Mouse (Mus musculus) CD4-positive, CD25-positive, alpha-beta regulatory T cell, adult 4 months (primary cell): Measurements from ENCODE around the gene Tspan5. TPM values are rescaled to one million over a fixed set of nuclear protein-coding genes. Genes with fewer than 3 reads are reported as not detected.

Experiments used
- ATAC-seq: one replicate; pipeline ENCODE4 v1.8.0; 2017
- polyA plus RNA-seq, 2 experiments: library from polyadenylated mRNA; unstranded; fragments of 100-300 nt; shearing (Covaris generic); gene quantifications; one replicate each; pipeline ENCODE4 v1.2.1; 2017

The Tspan5 gene
- polyA plus RNA-seq, 2 experiments from 2014 or later, result 4.3 to 4.5 TPM

DNA sequence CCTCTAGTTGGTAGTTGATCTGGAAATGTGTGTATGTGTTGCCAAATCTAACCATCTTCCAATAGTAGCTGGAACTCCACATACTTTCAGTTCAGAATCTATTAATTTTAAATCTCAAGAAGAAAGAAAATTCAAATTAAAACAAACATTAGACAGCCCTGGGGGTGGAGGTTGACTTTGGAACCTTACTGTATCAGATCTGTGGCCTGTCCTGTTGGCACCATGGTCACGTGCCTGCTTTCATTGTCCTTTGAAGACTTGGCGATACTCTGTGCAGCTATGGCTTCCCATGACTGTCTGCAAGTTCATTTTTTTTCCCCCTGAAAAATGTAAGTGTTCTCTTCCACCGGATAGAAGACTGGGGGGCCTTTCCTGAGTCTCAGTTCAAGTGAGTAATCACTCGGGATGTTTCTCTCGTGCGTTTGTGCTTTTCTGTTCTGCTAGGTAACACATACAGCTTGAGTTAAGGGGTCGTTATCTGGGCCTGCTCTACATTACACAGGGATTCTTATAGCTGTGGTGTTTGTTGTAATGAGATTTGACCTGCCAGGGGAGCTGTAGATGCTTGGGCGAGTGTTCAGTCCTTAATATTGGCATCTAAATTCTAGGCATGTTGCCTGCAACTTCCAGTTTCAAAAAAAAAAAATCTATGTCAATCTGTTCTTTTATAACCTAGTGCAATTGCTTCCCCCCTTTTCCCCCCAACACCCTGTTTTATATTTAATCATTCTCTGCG is 32.0 kb downstream of the Tspan5 start:
- ATAC-seq, result no peak

DNA sequence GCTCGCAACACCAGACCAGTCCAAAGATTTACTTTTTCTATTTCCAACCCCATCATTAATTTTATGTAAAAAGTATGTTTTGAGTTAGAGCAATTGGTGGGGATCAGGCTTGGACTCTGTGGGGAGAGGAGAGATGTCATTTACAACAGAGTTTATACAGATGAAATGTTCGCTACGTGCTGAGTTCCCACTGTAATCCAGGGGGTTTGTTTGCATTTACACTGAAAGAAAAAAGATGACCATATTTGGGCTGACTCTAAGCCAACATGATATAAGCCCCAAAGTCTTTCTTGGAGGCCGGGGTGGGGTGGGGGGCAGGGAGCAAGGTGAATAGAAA is 32.6 kb downstream of the Tspan5 start:
- no peak for ATAC-seq

DNA sequence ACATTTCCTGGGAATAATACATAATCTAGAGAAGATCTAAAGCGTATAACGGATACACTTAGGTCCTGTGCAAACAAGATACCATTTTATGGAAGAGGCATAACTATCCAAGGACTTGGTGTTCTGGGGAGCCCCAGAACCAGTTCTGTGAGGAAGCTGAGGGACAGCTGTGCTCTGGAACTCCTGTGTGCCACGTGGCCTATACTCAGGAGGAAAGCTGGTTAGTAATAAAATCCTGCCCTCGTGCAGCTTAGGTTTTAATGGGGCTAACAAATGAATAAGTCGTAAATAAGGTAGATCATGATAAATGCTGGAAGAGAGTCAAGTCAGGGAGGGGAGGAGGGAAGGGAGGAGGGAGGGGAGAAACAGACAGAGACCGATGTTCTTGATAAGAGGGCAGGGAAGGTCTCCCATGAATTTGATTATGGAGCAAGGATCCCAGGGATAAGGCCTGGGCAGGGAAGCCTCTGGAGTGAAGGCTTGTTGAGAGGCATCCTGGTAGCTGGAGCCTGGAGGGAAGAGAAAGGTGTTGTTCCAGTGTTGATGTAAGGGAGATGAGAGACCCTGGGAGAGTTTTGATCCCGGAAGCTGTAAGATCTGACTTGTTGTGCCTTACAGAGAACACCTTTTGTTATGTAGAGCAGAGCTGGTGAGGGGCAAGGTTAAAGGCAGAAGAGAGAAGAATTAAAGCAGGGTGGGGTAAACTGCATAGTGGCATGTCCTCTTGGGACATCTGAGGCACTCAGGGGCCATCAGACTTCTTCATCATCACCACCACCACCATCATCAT is 34.1 kb downstream of the Tspan5 start:
- ATAC-seq, result no peak

DNA sequence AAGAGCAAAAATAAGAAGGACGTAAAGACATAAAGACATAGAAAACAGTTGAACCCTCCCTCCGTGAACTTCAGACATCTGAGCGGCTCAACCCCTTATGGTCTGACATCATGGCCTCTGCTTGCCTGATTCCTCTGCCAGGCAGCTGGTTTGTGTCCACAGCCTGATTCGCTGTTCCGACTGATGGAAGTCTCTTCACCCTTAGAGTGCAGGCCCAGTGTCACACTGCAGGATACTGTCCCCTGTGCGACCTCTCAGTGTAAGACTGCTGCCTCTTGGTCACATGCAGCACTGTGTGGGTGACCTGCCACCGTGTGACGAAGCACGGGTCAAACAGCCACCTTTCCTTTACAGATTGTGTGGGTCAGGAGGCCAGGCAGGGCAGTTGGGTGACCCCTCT is 39.5 kb downstream of the Tspan5 start:
- ATAC-seq, result no peak

DNA sequence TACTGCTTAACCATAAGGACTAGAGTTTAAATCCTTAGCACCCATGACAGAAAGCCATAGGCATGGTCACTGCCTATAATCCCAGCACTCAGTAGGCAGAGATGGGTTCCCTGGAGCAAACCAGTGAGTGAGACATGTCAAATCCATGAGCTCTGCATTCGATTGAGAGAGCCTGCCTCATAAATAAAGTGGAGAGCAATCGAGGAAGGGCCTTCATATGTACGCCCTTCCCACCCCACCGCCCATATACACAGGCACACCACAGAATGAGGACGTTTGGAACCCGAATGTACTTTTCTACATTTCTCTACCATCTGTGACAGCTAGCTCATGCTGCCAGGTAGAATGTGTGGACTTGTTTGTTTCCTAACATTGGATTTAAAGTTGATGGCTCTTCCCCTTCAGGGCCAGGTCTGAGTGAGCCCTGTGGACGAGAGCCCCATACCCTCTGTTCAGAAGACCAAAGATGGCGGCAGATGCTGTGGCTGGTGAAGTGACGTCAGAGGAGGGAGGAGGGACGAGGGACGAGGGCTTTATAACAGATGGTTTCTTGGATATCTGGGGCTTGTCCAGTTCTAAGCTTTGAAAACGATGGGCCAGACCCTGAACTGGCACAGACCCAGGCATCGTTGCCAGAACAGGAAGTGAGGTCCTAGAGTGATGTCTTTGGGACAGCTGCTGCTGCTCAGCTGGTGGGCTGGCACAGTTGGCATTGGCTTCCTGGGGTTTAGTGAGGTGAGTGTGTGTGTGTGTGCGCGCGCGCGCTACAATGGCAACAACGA is 42.1 kb downstream of the Tspan5 start:
- no peak for ATAC-seq

DNA sequence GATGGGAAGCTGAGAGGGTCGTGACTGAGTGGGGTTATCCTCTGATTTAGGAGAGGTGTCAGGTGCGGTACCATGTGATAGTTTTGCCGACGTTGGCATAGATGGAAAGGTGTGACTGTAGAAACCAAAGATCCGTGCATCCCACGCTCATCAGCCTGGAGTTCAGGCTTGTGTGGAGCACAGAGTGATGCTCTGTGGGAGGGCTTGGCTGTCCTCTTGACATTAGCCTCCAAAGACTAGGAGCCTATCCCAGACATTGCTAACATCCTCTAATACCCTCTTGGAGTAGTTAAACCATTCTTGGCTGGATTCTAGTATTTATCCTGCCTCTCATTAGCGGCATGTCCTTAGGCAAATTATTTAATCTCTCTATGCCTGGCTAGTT is 42.6 kb downstream of the Tspan5 start:
- ATAC-seq, result no peak

DNA sequence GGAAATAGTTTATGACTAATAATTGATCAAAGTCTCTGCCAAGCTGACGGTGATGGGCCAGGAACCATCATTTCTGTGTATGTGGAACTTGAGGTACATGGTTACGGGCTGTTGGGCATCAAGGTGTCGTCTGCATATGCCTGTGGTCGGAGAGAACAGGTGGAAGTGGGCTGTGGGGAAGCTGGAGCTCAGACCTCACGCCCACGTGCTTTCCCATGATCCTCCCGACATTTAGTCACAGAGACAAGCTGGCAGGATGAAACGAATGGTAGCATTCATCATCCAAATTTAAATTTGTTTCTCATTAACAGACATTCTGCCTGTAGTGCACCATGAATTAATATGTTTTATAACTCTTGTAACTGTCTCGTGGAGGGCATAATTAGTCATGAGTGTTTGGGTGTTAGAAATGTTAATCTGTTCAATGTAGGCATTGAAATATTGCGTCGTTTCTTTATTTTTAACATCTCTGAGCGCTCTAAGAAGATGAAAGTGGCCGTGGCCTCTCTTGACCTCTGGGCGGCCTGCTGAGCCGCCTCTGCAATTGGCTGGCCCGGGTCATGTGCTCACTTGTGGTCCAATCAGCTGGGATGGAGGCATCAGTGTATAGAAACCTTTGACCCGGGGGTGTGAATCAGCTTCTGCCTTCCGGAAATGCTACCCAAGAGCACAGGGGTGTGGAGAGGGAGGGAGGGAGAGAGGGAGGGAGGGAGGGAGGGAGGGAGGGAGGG is 45.9 kb downstream of the Tspan5 start:
- ATAC-seq, result no peak

DNA sequence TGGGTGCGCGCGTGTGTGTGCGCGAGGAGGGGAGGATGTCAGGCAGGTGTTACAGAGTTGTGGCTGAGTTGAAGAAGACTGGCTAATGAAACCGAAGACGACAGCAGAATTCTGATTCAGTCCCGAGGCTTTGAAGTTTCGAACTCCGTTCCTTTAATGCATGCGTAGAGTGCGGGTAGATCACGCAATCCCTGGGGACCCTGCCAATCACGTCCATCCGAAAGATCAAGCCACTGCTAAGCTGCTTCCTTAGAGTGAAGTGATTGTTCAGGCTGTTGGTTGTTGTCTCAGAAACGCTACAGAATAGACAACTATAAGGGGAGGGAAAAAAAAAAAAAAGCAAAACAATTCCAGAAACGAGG is 46.5 kb downstream of the Tspan5 start:
- no peak for ATAC-seq

DNA sequence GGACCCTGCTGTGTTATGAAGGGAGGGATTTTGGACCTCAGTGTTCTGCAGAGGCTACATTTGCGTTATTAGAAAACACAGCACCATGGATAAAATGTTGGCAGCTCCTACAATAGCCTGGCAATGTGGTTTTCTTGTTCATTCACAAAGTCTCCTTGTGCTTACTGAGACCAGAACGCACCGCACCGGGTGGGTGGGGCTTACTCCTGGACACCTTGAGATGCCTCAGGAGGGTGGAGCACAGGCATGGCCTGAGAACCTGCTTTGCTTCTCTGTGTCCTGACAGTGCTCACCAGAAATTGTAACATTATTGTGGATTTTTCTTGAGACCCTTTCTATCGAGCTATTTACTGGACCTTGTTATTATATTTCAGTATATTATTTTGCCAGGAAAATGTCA is 47.3 kb downstream of the Tspan5 start:
- ATAC-seq, result no peak

DNA sequence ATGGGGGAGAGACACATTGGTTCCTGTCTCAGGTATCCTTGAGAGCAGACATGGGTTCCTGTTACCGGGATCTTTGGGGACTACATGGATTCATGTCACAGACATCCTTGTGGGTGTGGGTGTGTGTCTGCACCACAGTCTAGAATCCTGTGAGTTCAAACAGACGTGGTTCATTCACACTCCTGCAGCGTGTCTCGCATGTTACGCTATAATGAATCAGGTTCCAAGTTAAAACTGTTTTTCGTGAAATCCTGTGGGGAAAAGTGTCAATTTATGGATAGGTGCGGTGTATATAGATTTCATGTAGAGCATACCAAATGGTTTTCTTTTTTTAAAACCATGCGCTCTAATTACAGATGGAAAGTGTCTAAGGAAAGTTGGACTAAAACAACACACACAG is 52.5 kb downstream of the Tspan5 start:
- no peak for ATAC-seq

DNA sequence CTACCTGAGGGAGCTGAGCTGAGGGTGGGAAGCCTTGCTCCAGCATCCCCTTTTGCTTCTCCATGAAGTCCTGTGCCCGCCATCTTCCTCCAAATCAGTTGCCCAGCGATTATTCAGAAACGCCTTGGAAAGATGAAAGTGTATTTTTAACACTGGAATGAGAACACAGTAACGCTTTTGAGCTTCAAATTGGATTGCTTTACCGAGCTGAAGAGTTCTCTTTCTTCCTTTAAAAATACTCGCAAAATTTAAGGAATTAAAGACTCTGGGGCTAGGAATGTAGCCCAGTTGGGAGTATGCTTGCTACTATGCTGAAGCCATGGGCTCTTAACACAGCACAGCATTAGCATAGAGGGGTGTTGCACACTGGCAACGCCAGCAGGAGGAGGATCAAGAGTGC is 54.0 kb downstream of the Tspan5 start:
- ATAC-seq, result no peak

DNA sequence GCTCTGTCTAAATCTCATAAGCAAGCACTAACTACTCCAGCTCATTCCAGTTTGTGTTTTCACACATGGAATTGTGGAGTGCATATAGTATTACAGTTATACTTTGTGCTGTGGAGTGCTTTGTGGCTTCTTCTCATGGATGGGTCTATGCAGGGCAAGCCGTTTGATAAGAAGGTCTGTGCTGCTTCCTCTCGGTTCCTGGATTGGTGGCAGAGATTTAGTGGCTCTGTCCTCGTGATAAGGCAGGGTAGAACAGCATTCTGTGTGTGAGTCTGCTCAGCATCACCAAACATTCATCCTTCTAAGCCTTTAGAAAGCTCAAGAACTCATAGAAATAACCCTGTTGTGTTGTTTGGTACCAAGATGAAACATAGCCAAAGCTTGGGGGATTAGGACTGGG is 54.6 kb downstream of the Tspan5 start:
- no peak for ATAC-seq

DNA sequence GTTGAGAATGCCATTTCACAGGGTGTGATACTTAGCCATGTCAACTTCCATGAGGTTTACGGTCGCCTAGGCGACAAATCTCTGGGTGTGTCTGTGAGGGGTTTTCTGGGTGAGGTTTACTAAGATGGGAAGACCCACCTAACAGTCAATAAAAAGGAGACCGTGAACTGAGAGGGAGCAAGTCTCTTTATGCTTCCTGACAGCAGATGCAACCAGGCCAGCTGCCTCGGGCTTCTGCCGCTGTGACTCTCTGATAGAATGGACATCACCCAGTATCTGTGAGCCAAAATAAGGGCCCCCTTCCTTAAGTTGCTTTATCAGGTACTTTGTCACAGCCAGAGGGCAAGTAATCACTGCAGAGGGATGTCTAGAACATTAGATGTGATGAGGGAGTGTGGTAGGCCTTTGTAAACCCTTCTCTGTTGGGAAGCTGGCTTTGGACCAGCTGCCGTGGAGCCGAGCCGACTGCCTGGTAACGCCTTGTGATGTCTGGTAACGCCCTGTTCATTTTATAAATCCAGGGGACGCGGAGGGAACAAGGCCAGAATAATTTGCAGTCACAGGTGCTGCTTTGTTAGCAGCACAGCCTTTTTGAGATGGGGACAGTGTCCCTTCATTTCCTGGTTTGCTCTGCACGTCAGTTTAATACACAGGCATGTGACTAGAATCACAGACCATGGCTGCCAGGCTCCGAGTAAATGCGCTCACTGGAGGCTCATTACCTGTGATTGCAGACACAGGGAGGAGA is 58.8 kb downstream of the Tspan5 start:
- no peak for ATAC-seq

DNA sequence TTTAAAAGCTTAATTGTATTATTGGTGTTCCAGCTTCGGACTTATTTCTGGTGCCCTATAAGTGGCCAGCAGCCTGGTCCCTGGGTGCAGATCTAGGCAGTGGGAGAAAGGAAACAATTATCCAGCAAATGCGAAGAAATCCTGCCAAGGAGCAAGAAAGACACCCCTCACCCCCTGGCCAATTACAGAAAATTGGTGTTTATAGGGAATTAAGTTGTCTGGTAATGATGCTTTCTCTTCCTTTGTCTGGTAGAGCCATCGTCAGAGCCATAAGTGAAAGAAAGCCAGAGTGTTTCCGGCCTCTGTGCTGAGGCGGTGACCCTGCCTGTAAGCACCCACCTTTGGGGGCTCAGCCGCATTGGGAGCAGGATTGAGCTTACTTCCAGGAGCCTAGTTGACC is 59.7 kb downstream of the Tspan5 start:
- ATAC-seq, result no peak

DNA sequence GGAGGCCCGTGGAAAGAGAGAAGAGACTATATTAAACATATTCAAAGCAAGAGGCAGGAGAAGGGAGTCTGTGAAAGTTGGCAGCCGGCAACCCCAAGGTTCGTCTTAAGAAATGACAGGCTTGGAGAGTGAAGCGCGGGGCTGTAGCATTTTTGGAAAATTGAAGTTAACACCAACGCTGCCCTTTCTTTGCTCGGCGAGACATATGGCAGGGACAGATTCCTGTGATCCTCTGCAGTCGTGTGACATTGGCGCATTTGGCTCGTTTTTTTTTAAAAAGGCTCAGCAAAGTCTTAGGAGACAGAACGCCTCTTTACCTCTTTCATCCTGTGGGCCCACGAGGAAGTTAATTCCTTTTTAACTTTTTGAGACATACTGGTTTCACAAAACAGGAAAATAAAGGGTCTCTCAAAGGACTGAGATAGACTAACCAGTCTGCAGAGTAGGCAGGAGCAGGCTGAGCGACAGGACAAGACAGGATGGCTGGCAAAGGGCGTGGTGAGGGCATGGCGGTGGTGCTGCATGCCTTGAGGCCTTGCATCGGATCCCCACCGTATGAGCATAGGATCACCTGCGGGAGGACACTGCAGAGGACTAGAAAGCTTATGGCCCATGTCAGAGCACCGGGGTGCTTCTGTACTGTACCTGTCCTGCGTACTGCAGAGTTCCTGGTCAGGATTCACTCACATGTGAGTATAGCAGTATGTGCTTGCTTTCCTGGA is 60.9 kb downstream of the Tspan5 start:
- ATAC-seq, result no peak

DNA sequence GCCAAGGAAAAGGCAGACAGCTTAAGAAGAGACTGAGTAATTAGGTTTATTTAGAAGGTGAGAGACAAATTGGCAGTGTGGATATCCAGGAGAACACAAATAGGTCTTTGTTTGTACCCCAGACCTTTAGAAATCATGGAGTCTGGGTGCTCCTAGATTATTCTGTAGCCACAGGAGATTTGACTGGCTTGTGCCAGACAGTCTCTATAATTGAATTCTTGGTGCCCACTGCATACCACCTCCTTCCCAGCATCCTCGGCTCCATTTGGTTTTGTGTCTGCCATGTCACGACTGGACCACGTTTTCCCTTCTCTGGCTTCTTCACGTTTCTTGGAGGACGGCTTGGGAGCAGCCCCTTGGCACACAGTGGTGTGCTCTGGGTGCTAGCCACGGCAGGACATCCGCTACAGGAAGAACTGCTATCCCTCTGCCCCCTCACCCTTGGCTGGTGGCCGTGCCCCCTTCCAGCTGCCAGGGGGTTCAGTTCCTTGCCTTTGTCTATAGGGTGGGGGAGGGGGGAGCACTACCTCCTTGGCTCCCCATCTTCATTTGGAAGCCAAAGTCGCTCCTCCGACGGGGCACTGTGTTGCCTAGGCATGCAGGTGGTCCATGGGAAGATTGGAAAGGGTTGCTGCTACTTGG is 61.6 kb downstream of the Tspan5 start:
- ATAC-seq, result no peak

DNA sequence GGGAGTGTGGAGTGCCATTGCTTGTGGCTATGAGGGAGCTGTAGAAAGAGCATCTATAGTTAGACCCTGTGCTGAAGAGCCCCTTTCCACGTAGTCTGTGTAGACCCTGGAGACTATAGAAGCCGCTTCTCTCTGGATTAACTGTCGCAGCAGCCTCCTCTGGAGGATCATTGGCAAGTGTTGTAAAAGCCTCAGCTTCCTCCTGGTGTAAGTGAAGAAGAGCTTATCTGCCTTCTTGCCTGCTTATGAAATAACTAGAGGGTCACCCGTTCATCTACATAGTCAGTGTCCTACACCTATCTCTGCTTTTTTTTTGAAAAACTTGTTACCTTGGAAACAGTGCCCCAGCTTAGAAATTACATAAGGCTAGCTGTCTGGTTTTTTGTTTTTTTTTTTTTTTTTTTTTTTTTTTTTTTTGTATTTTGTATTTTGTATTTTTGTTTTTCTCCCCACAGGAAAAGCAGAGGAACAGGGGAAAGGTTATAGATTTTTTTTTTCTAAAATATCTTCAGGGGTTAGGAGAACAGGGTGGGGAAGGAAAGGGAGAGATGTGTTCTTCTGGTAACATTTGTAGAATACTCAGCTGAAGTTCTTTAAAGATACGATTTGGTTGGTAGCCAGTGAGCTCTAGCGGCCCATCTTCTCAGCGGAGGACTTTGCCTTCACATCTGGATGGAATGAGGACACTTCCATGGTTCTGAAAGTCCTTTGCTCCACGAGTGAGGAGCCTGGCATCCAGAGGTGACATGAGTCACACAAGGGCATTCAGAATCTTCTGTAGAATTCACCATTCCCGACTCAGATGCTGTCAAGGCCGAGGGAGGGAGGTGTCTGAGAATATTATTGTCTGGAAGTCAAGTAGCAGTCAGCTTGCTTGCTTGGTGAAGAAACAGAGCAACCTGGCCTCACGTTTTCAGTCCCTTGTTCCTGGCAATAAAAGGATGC is 62.4 kb downstream of the Tspan5 start:
- no peak for ATAC-seq

DNA sequence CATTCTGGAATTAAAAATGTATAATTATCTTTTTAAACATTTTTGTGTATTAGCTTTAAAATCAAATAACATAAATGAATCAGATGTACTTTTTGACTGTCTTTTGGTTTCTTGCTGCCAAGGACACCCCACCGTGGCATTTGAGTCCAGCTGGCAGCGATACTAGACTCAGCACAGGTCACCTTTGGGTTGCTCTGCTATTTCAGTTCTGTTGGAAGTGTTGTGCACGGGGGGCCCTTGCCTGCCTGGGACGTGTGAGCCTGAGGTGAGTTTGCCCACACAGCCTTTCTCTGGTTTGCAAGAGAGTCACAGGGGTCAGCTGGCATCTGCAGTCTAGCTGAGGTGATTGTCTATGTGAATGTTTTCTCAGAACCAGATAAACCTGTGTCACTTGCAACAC is 65.8 kb downstream of the Tspan5 start:
- no peak for ATAC-seq

DNA sequence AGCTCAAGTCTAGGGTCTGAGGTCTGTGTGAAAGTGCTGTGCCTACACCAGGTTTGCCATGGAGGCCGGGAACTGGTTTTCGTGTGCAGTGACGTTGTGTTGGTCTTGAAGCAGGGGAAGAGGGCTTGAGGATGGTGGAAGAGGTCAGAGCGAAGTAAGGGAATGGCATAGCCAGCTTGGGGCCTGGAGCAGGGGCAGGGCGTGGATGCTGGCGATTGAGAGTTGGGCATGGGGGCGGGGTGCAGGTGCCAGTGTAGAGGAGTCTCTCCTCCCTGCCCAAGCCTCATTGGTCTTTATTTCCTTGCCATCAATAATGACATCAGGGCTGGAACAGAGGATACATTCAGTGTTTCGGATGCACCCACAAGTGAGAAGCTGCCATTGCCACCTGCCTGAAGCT is 67.5 kb downstream of the Tspan5 start:
- no peak for ATAC-seq

DNA sequence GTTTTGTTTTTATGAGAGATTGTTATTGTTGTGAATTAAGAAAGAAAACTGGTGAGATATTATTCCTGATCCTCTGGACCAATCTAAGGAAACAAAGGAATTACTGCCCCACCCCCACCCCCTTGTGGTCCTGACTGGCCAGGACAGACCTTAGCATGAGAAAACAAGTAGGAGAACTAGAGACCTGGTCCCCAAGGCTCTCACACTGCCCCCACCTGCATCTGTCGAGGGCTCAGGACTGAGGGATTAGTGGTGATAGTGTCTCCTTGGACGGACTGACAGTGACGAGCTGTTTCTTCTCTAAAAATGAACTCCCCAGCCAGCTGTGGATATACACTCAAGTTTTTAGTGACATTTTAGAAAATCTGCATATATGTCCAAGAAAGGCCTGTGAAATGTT is 70.6 kb downstream of the Tspan5 start:
- no peak for ATAC-seq
